Mouse (Mus musculus) natural killer cell, adult 2 months (primary cell): ENCODE results near the gene Babam2.
"Not testable (repeated sequence)": the region's sequence is repeated elsewhere in the genome, so short reads cannot be mapped to it uniquely, and the experiment has no call there.

ENCODE experiments used
- DNase-seq, 2 experiments: peaks; one replicate each; pipeline ENCODE4 v3.0.0; 2022; ENCODE audit warnings: low spot score in 2 of 2

Babam2 gene

GRCm38 (mm10) chr5:31935936-31936335 lies 238.5 kb downstream of the Babam2 start:
- no peak for DNase-seq

DNA sequence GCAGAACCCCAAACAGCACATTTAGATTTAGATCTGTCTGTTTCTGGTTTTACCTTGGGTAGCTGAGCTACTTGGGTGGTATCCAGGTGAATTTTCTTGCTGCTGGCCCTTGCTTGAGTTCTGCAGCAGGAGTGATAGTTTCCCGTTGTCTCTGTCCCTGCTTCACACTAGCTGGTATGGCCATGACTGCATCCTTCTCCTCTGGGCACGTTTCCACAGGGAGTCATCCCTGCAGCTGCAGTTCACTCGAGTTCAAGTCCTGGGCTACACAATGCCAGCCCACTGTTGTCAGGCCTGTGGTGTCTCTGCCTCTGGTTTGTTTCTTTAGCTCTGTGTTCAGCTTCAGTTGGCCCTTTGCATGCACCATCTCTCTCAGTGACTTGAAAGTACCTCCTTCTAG lies 239.0 kb downstream of the Babam2 start:
- DNase-seq, result no peak

- DNase-seq, result no peak
These were observed 243.4 kb downstream of the Babam2 start for GRCm38 (mm10) chr5:31940876-31941275.

DNA sequence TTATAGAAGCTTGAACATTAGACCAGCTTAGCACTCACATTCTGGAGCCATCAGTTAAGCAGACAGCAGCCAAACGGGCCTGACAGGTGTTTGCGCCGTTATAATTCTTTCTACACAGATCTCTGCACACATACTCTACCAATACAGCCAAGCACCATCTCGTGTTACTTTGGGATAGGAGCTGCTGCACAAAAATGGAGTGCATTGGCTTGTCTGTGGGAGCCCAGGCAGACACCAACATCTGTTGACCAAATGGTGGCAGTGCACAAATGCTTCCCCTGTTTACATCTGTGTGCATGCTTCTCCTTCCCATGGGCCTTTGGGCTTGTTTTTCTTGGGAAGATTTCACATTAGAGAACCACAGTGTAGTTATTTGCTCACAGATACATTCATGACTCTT lies 249.7 kb downstream of the Babam2 start:
- DNase-seq, result no peak

- DNase-seq, result no peak
These were observed 251.9 kb downstream of the Babam2 start for GRCm38 (mm10) chr5:31949389-31949788.

- DNase-seq, result no peak
These were observed 253.0 kb downstream of the Babam2 start for GRCm38 (mm10) chr5:31950532-31950931.

- DNase-seq, result no peak
These were observed 257.7 kb downstream of the Babam2 start for GRCm38 (mm10) chr5:31955184-31955583.

- DNase-seq, result no peak
These were observed 258.9 kb downstream of the Babam2 start for GRCm38 (mm10) chr5:31956336-31956735.

DNA sequence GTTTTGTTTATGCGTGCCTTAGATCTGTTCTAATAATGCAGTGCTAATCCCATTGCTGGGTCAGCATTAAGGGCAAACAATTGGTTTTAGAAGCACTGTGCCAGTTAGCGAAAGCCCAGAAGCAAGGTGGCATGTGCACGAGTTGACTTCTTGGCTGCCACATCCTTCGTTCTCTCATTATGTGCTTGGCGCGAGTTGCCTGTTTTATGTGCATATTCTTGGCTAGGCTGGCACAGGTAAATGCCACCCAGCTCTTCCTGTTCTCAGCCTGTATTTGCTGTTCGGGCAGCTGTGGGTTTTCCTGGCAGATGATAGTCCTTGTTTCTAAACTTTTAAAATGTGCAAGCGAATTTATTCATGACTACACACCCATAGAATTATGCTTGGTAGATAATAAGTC lies 262.4 kb downstream of the Babam2 start:
- DNase-seq, result no peak

GRCm38 (mm10) chr5:31961423-31961822 lies 263.9 kb downstream of the Babam2 start:
- no peak for DNase-seq

DNA sequence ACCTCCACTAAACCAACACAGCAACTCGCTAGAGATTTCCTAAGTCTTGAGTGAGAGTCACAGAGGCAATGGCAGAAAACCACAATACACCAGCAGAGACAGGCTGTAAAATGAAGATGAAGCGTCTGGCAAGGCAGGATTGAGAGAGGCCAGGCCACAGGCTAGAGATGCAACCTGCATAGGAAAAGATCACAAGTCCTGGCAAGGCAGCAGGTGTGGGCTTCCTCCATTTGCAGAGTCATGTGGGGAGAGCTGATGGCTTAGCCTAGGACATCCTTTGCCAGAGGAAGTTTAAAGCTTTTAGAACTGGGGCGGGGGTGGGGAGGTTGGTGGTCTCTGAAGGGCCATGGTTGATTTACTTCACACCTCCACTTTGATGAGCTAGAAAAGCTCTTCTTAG lies 264.9 kb downstream of the Babam2 start:
- DNase-seq, result no peak

- DNase-seq, result no peak
These were observed 265.9 kb downstream of the Babam2 start for GRCm38 (mm10) chr5:31963352-31963751.

GRCm38 (mm10) chr5:31963851-31964250 lies 266.4 kb downstream of the Babam2 start:
- no peak for DNase-seq

DNA sequence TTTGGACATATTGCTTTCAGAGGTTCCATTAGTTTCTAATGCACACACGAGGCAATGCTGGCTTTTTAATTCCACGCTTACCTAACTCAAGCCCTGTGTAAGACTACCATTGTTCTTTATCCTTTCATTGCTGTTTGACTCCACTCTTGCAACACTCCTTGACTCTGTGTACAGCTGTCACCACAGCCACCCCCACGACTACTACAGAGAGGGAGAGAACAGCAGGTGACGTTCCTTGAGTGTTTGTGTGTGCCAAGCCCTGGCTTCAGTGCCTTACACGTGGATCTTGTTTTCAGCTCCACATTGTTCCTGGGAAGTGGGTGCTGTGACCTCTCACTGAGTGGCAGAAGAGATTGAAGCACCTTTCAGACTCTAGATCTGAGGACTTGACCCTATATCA lies 269.3 kb downstream of the Babam2 start:
- DNase-seq, result no peak

DNA sequence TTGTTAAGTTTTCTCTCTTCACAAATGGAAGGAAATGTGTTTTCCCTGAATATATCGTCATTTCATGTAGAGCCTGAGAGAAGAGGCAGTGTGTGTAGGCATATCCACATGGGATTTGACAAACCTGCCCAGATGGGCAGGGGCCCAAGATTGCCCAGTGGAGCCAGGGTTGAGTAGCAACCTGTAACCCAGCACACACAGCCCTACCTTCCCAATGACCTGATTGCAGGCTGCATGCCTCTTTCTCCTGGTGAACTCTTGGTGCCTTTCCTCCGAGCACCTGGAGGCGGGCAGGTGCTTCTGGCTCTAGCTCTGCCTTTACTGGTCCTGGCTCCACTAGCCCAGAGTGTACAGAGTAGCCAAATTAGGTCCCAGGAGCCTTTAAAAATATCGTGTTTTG lies 270.0 kb downstream of the Babam2 start:
- no peak for DNase-seq

GRCm38 (mm10) chr5:31968046-31968506 lies 270.6 kb downstream of the Babam2 start:
- no peak for DNase-seq

DNA sequence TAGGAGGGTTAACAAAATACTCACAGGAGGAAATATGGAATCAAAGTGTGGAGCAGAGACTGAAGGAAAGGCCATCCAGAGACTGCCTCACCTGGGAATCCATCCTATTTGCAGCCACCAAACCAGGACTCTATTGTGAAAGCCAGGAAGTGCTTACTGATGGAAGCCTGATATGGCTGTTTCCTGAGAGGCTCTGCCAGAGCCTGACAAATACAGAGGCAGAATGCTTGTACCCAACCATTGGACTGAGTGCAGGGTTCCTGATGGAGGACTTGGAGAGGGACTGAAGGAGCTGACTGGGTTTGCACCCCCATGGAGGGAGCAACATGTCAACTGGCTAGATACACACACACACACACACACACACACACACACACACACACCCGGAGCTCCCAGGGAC lies 274.9 kb downstream of the Babam2 start:
- not testable (repeated sequence) for DNase-seq

DNA sequence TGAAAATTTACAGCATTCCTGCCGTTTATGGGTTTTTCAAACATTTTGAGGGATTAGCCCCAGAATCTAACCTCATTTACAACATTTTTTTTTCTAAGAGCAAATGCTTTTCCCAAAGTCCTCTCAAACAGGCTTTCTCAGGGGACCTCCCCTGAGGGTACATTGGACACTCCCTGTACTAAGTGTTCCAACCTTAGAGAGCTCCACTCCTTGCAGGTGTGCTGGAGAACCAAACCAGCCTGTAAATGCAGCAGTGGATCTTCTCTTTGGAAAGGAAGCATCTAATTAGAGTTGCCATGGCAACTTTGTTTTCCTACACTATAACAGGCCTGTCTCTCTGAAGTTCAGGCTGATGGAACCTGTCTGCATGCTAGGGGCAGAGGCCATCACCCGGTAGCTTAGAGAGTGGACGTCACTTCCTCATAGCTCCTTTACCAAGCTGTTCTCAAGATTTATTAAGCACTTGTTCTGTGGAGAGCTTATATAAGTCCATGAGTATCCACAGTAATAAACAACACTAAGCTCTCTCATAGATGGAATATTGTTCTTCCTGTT lies 277.2 kb downstream of the Babam2 start:
- DNase-seq, result no peak

DNA sequence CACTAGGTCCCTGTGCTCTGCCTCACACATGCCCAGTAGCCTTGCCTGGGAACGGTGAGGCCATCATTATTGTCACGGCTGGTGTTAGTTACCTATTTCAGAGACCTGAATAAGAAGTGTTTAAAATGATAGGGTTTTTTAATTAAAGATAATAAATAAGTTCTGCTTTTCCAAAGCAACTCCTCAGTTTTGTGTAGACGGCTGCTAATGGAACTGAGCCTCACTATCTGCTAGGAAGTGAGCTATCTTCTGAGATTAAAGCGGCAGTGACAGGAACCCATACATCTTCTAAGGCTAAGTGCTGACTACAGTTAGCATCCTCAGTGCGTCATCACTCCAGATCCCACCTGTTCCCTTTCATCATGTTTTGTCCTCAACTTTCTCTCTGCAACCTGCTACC lies 284.6 kb downstream of the Babam2 start:
- no peak for DNase-seq

DNA sequence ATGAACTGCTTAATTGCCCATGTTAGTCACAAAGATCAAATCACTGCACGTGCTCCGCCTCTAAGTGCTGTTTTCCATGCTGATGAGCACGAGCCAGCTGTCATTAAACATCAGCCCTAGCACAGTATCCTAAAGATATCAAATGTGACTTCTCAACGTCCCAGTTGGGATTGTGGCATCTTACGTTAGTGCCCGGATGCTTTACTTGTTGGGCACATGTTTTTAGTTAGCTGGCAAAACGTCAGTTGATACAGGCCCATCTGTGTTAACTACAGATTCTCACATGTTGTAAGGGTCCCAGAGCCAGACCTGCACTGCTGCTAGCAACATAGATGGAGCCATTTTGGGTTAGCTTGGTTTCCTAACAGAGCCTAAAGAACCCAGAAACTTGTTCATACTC lies 285.7 kb downstream of the Babam2 start:
- no peak for DNase-seq

DNA sequence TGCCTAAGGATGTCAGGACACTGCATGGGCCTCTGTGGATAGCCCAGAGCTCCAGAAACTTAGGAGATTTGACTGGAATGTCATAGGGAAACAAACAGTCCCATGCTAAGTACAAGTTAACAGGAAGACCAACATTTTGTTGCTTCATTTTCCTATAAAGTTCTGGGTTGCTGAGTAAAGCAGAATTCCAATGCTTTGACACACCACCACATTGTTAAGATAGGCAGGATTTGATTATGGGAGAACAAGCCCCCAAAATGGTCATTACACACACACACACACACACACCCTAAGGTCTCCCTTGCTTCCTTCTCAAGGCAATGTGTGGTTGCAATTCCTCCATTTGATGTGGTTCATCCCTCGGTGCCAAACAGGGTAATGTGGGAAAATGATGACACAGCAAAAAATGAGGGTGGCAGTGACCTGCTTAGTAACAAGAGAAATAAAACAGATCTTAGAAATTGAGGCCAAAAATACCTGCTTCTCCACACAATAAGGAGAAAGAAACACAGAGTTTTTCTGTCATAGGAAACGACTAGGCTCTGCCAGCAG lies 286.4 kb downstream of the Babam2 start:
- DNase-seq, result no peak

DNA sequence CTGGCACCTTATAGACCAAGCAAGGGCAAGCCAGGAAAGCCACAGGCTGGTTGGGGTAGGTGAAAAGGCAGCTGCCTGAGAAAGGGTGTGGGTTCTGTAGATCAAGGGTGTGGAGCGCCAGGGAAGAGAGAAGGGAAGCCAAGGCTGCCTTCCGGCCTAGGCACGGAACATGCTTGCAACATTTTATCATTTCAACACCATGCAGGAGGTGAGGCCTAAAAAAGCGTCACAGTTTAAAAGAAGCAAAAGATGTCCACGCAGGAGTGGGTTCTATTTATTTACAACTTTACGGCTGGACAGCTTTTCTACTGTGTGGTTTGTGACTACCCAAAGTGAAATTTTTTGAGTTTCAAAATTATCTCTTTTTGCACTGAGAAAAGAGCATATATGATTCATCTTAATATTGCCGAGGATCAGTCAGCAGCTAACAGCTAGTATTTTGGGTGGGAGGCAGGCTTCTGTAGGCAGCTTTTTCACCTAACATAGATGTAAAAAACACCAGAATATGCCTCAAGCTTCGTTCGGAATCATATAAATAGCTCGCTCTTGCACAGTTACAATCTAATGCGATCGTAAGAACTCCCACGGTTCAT lies 287.0 kb downstream of the Babam2 start:
- DNase-seq, result no peak

- no peak for DNase-seq
These were observed 287.5 kb downstream of the Babam2 start for GRCm38 (mm10) chr5:31985021-31985420.
